In the genomic region with DNA sequence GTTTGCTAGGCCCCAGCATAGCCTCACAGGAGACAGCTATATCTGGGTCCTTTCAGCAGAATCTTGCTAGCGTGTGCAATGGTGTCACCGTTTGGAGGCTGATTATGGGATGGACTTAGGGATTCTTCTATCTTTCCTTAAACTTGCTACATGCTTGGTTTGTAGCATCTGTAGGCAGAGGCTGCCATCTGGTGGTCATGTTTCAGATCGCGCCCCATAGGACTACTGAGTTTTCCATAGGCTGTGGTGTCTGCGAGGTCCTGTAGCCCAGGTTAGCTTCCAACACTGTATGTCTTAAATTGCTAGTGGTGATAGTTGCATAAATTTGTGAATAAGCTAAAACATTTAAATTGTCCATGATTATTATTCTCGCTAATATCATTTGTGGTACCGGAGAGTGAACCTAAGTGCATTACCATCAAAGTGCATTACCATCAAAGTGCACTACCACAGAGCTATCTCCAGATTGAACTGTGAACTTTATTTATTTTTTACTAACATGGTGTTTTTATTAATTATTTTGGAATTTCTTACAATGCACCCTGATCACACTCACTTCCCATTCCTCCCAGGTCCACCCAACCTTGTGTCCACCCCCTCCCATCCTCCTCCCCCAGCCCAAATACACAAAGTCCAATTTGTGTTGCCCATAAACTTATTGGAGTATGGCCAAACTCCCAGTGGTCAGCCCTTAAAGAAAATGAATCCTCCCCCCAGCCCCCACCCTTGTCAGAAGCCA, we compare ENCODE assay signal across 8 mouse cellular contexts. TPM values are rescaled to one million over a fixed set of nuclear protein-coding genes. Genes with fewer than 3 reads are reported as not detected.
DNase-seq lines count a peak whose midpoint lies in the region; ATAC-seq and TF ChIP-seq lines count a peak whose summit lies in the region.

No protein-coding gene starts in this region.

- no peak overlapping the region for H3K27ac ChIP-seq in ES-E14 (ENCODE audit: insufficient read depth, low read depth, low read length, poor library complexity, severe bottlenecking)
- H3K27ac ChIP-seq in forebrain, embryonic 12.5 days = no peak overlapping the region
- H3K27ac ChIP-seq in lung, embryonic 14.5 days (ENCODE audit: low read depth) = no peak overlapping the region

- H3K27me3 ChIP-seq in forebrain, embryonic 12.5 days = peaks cover 4% of the 10 kb centered on the region; the same call in 1 of the 2 replicates
- H3K27me3 ChIP-seq in lung, embryonic 14.5 days (ENCODE audit: insufficient read depth, low read length) = no peaks in the 10 kb centered on the region

- in situ Hi-C loops in ES-E14 (cut with MboI; ENCODE audit: low sequenced_read_pairs in 2 of 2, unreplicated experiment in 2 of 2) = no loop called here

- DNase-seq in ES-E14 (ENCODE audit: low read depth, low spot score) = peak; percentile 72
- DNase-seq in c-Kit-positive CD71-positive TER-119-negative erythroid progenitor cells, embryonic 14.5 days (ENCODE audit: low read depth) = peak; percentile 50
- DNase-seq in heart, postnatal 36 days = peak; percentile 73 to 84
- peak; percentile 86 for DNase-seq in layer of hippocampus, adult 11-12 months (ENCODE audit: low spot score)
- peak; percentile 92 for DNase-seq in lung, embryonic 14.5 days
- DNase-seq in ovary, postnatal 10 days (ENCODE audit: low spot score) = peak; percentile 45
- DNase-seq in thymus, postnatal 0 days (ENCODE audit: low spot score) = peak; percentile 68

- intact Hi-C loops in heart, postnatal 36 days (cut with DNase I) = loop anchor here (2.0 to 10.0 kb wide), 5 partner anchors 63 to 308 kb away; a partner anchor contains a TSS

- H3K4me1 ChIP-seq in ES-E14 (ENCODE audit: control insufficient read depth in 2 of 2, insufficient read depth in 2 of 2, low read length in 2 of 2, poor library complexity in 1 of 2) = peaks cover 0 to 10% of the 10 kb centered on the region in 2 experiments; a peak in 1 of 4 replicates
- H3K4me1 ChIP-seq in forebrain, embryonic 12.5 days = peaks cover 9% of the 10 kb centered on the region; the same call in 1 of the 2 replicates
- H3K4me1 ChIP-seq in lung, embryonic 14.5 days (ENCODE audit: insufficient read depth) = no peaks in the 10 kb centered on the region

- H3K4me3 ChIP-seq in ES-E14 (ENCODE audit: insufficient read depth in 1 of 2, low read depth in 1 of 2, low read length in 2 of 2, poor library complexity in 1 of 2, severe bottlenecking in 1 of 2) = no peak overlapping the region
- no peak overlapping the region for H3K4me3 ChIP-seq in forebrain, embryonic 12.5 days (replicated peaks)
- no peak overlapping the region for H3K4me3 ChIP-seq in lung, embryonic 14.5 days (ENCODE audit: low read depth, low read length)

- TF ChIP-seq CTCF in lung, embryonic 14.5 days (IDR thresholded peaks at IDR 0.05; ENCODE audit: low read depth) = peak; percentile 92

- no peak overlapping the region for H3K9ac ChIP-seq in ES-E14 (ENCODE audit: insufficient read depth, low read depth, low read length, poor library complexity, severe bottlenecking)
- H3K9ac ChIP-seq in forebrain, embryonic 12.5 days = no peak overlapping the region
- no peak overlapping the region for H3K9ac ChIP-seq in lung, embryonic 14.5 days

- no peak overlapping the region for H3K4me2 ChIP-seq in forebrain, embryonic 12.5 days
- H3K4me2 ChIP-seq in lung, embryonic 14.5 days = no peak overlapping the region

- H3K9me3 ChIP-seq in ES-E14 (ENCODE audit: control insufficient read depth, insufficient read depth, low read depth, low read length) = no peaks in the 10 kb centered on the region
- no peaks in the 10 kb centered on the region for H3K9me3 ChIP-seq in forebrain, embryonic 12.5 days
- no peaks in the 10 kb centered on the region for H3K9me3 ChIP-seq in lung, embryonic 14.5 days (ENCODE audit: low read depth, low read length)

- peak; percentile 90 for ATAC-seq in forebrain, embryonic 12.5 days (ENCODE audit: low FRiP score)
- ATAC-seq in lung, embryonic 14.5 days (ENCODE audit: insufficient read depth) = peak; percentile 83

- WGBS in forebrain, embryonic 12.5 days = 8% methylated on average over 7 of the region's 7 CpGs
- WGBS in lung, embryonic 14.5 days = 7% methylated on average over 7 of the region's 7 CpGs

- H3K36me3 ChIP-seq in ES-E14 (ENCODE audit: control insufficient read depth, insufficient read depth, low read length, poor library complexity, severe bottlenecking) = no peaks in the 10 kb centered on the region
- H3K36me3 ChIP-seq in forebrain, embryonic 12.5 days (replicated peaks) = no peaks in the 10 kb centered on the region
- no peaks in the 10 kb centered on the region for H3K36me3 ChIP-seq in lung, embryonic 14.5 days (ENCODE audit: insufficient read depth)

TF ChIP-seq in ES-E14, 5 proteins besides CTCF, POLR2A, EP300 and RAD21:
- TF ChIP-seq CHD2 (IDR thresholded peaks at IDR 0.05; ENCODE audit: low read depth, low read length) (no peak), ZC3H11A (IDR thresholded peaks at IDR 0.05; ENCODE audit: borderline replicate concordance, low read depth, low read length) (peak; percentile 92), MAFK (IDR thresholded peaks at IDR 0.05; ENCODE audit: insufficient read depth, low read depth, low read length) (no peak), ZNF384 (IDR thresholded peaks at IDR 0.05; ENCODE audit: low read depth, low read length) (0 out of 2 replicates have a peak, but pooled peaks have one; percentile 31), HCFC1 (IDR thresholded peaks at IDR 0.05; ENCODE audit: borderline replicate concordance, insufficient read depth, low read length) (no peak)

RNA-seq across cellular contexts. Expression of a gene that starts 26.7 kb away (rescaled TPM):
- 190 and 199 TPM in 2 replicates for total RNA-seq in ES-E14 (2012; rRNA removed)
- 167 and 176 TPM in 2 replicates for polyA plus RNA-seq in forebrain, embryonic 12.5 days (2016; fragmentation: Nextera tagmentation; extraction: Ambion mirVana)
- 100 to 1,000 TPM; 811 to 862 TPM for total RNA-seq in heart, postnatal 36 days (2021)
- 59.5 and 62.0 TPM in 2 replicates for polyA plus RNA-seq in lung, embryonic 14.5 days (2014; fragmentation: Nextera tagmentation; extraction: Ambion mirVana)
- polyA plus RNA-seq in thymus, postnatal 0 days (2015; fragmentation: Nextera tagmentation; extraction: Ambion mirVana) = 121 and 125 TPM in 2 replicates
